Mouse (Mus musculus) left cerebral cortex, postnatal 14 days (tissue): ENCODE data around the gene Chst11. TPM values are rescaled to one million over a fixed set of nuclear protein-coding genes. Genes with fewer than 3 reads are reported as not detected.

Experiments
- DNase-seq, 2 experiments: peaks; one replicate each; pipeline ENCODE4 v3.0.0; 2021 to 2022; ENCODE audit warnings: low spot score in 2 of 2, mixed read lengths in 1 of 2
- intact Hi-C: fragments of 180-260 bp; cut with DNase I; formaldehyde crosslinking; loops from one replicate; pipeline ENCODE4 v1.15.1; 2025
- total RNA-seq, 2 experiments: library from RNA; stranded (reverse); gene quantifications; 2 replicates each; pipeline ENCODE4 v1.2.3; 2021

Gene Chst11
- total RNA-seq, 2 experiments from 2014 or later = 29.8 to 33.1 TPM

DNA sequence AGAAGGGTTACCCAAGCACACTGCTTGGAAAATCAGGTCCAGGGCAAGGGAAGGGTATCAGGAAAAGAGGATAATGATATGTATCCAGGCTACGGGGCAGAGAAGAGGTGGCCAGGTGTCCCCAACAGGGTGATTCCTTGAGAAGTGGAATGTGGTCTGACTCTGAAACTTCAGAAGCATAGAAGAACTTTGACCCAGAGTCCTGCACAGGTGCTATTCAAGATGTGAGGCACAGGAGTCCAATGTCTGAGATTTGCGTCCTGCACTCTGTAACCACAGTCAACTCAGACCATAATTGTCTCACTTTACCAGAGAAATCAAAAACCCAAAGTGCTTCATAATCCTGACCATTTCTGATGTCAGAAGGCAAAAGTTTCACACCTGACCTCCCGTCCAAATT lies 139.3 kb downstream of the Chst11 start:
- DNase-seq = no peak
- intact Hi-C loops = no loop called here

DNA sequence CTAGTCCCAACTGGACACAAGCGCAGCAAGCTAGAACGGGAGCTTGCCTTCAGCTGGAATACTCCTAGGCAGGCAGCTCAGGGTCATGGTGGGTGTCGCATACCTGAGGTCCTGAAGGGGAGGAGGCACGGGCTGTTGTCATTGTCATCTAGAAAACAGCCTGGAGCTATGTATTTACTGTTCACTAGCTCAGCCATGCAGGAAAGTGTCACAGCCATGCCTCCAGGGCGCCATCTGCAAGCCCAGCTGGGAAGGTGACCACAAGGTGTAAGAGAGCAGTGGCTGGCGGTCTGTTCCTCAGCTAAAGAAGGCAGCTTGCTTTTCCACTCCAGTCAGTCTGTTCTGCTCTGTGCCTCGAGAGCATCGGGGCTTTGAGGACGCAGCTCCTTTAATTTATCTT lies 141.1 kb downstream of the Chst11 start:
- intact Hi-C loops = no loop called here
- no peak for DNase-seq

GRCm38 (mm10) chr10:83128435-83128834 lies 143.1 kb downstream of the Chst11 start:
- intact Hi-C loops = no loop called here
- DNase-seq = no peak

DNA sequence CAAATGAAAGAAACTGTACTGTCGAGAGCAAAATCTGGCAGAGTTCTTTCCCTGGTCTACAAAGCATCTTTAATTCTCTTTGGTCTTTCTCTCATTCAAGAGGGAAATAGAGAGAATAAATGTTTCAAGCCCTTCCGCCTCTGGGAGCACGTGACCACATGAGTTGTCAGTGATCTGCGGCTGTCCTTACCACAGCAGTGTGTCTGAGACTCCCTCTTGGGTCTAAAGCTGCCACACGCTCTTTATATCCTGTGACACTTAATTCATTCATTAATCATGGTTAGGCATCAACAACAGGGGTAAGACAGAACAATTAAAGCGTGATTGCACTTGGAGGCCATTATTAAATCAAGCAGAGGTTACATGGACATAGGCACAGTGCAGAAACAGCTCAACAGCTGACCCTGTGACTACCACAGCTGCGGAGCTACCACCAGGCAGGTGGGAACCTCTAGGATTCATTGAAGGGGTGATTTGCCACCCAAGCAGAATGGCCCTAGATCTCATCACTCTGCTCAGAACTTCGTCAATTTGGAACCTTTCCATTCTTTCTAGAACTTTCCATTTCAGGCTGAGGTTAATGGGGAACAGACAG lies 144.4 kb downstream of the Chst11 start:
- intact Hi-C loops = no loop called here
- no peak for DNase-seq

DNA sequence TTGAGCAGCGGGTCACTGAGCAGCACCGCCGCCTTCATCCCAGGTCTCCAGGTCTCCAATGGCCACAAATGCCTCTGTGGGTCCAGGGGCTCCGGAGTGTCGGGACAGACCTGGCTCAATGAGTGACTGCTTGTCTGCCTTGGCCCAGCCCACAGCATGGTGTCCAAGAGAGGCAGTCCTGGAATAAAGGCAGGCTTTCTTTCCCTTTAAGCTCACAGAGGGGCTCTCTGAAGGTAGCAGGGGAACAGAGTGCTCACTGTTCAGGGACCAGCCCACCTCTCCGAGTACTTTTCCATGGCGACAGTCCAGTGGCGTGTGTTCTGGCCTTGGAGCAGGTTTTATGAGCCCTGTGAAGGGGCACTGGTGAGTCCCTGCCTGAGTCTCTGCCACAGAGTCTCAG lies 145.3 kb downstream of the Chst11 start:
- DNase-seq = peak in 1 of 2 experiments; percentile 36
- intact Hi-C loops = no loop called here

DNA sequence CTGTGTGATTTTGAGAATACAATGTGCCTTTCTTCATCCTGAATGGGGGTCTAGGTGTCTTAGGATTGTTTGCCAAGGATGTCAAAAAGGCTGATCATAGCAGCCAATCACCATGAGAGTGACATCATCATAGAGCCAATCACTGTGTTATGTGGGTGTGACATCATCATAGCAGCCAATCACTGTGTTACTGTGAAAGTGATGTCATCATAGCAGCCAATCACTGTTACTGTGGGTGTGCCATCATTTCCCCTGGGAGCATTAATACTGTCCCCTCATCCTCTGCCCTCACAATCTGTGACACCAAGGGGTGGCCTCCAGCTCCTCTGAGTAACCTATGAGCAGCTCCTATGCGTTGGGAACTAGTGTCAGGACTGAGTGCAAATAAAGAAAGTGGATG lies 146.6 kb downstream of the Chst11 start:
- intact Hi-C loops = no loop called here
- DNase-seq = no peak

- intact Hi-C loops = no loop called here
- peak in 1 of 2 experiments; percentile 46 for DNase-seq
Measured at GRCm38 (mm10) chr10:83133866-83134570, 148.7 kb downstream of the Chst11 start.

GRCm38 (mm10) chr10:83134896-83135295 lies 149.6 kb downstream of the Chst11 start:
- intact Hi-C loops = no loop called here
- no peak for DNase-seq

DNA sequence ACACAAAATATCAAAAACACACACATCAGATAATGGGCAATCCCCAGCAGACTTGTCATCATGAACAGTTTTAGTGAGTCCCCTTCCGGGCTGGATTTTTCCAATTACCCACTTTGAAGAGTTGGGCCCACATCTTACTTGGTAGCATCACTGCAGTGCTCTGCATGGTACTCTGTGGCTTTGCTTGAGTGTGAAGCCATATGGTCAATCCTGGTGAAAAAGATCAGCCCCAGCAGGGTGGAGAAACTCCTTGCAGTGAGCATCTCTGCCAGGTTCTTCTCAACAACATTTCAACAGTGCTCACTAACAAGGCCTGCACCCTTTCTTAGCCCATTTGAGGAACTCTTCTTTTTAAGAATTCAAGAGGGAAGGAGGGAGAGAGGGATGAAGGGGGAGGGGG lies 150.7 kb downstream of the Chst11 start:
- intact Hi-C loops = no loop called here
- DNase-seq = no peak

GRCm38 (mm10) chr10:83137103-83137502 lies 151.8 kb downstream of the Chst11 start:
- DNase-seq = no peak
- intact Hi-C loops = no loop called here

DNA sequence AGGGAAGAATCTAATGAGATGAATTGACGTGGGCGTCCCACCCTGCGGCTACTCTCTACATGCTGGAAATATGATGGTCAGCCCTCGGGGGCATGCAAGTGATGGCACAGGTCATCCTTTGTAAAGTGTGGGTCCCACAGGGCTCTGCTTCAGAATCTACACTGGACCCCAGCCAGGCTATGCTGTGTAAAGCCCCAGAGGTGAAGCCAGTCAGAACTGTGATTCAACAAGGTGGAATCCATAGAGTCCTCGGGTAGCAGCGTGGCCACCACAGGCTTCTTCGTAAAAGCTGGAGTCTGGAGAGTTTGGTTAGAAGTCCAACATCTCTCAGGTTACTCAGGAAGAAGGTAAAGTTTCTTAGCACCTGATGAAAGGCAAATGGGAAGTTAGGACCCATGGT lies 154.0 kb downstream of the Chst11 start:
- no peak for DNase-seq
- intact Hi-C loops = no loop called here

DNA sequence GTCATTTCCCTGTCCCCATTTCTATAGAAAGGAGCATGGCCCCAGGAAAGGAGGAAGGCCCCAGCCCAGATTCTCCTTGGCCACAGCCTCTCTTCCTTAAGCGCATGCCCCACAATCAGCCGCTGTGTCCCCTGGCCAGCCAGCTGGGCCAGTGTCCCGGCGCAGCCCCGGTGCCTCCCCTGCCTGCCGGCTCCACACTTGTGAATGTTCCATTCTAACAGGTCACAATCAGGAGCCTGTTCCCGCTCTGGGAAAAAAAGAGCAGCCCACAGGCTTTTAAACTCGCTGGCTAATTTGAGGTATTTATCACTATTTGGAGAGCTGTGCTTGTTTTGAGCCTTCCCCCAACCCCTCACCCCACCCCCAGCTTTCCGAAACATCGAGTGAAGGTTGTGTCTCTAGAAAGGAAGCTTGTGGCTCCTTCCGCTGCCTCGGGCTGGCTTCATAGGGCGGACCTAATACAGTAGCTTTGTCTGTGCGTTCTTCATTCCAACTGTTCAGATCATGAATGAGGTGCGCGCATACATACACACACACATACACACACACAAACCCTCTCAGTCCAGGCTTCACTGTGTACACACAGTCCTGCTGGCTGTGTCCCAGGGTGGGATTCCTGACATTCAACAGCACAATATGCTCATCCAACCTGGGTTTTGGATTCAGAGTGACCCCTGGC lies 155.1 kb downstream of the Chst11 start:
- DNase-seq = peak; percentile 69 to 72
- intact Hi-C loops = no loop called here

GRCm38 (mm10) chr10:83141434-83141833 lies 156.1 kb downstream of the Chst11 start:
- DNase-seq = no peak
- intact Hi-C loops = no loop called here

DNA sequence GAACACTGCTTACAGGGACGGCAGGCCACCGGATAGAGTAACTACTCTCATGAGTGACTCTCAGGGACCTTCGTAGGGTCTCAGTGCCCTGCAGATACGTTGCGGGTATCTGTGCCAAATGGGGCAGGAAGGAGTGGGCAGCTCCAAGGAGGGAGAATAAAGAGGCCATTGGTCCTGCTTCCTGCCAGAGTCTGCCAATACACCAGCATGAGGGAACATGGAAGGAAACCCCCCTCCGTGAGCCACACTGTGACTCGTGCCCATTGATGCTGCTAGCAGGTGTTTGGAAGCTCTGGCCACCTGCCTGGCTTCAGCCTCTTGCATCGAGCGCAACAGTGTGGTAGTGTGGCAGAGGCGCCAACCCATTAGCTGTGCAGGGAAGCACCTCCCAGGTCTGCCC lies 157.8 kb downstream of the Chst11 start:
- intact Hi-C loops = no loop called here
- peak; percentile 34 to 75 for DNase-seq

DNA sequence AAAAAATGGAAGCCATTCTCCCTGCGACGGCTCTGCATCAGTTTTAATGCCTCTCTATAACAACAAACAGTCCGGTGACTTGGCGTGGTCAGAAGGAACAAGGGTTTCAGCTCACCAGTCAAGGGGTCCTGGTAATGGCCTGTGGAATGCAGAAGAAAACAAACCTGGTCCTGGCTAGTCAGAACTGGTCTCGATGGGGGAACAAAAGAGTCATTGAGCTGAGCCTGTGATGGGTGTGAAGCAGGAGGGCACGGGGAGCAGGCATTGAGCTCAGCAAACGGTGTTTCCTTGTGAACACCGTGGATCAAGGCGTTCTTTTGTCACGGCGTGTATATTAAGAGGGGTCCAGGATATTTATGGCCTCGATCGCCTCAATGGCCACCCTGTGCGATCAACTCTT lies 160.5 kb downstream of the Chst11 start:
- no peak for DNase-seq
- intact Hi-C loops = no loop called here

DNA sequence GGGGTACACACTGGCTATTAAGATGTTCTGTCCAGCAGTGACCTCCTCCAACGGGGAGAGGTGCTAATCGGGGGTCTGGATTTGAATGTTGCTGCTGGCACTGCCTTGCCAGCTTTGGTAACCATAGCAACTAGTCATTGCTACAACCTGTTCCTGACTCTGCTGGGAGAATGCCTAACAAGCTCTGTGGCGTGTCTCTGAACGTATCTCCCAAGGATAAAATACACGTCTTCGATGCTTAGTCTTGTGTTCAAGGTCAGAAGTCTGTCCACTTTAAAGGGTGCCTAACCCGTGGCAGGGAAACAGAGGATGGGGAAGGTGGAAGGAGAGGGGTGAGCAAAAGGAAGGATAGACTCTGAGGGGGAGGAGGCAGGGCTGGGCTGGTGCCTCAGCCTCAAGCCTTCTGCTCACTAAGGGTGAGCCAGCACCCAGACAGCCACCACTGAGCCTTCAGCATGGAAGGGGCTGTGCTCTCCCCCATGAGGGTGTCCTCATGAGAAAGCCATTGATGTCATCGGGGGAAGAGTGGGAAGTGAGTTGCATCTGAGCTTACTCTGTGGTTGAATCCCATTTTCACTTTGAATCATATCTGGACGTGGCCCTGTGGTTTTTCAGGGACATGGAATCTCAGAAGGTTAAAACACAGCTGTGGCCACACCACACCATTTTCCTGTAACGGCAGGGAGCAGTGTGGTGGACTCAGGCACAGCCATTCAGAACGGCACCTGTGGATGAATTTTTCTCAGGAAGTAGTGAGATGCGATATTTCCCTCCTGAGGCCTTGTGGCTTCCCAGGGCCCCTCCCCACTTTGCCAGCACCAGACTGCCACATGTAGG lies 164.3 kb downstream of the Chst11 start:
- intact Hi-C loops = no loop called here
- DNase-seq = peak; percentile 25 to 53

DNA sequence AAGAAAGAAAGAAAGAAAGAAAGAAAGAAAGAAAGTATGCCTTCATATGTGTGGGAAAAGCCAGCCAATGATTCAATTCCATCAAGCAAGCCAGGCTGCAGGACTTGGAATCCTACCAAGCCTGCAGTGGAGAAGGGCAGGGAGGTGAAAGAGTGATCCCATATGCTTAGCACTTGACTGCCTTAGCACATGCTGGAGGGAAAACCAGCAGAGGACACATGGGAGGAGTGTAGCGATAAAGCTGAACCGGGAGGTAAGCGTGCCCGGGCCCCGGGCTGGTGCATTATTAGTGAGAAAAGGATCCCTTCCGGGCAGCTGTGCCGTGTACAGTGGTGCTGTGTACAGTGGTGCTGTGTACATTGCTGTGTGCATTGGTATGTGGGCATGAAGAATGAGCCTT lies 165.3 kb downstream of the Chst11 start:
- intact Hi-C loops = no loop called here

GRCm38 (mm10) chr10:83151362-83151761 lies 166.1 kb downstream of the Chst11 start:
- no peak for DNase-seq
- intact Hi-C loops = no loop called here

More for the DNA sequence above, 165.3 kb downstream of the Chst11 start:
- no peak for DNase-seq

- intact Hi-C loops = no loop called here
- DNase-seq = no peak
Measured at GRCm38 (mm10) chr10:83151896-83152685, 166.8 kb downstream of the Chst11 start.
